Mouse (Mus musculus) adrenal gland (tissue): Measurements from ENCODE around the gene Hoga1.

Experiments used
- intact Hi-C: fragments of 180-260 bp; cut with DNase I; formaldehyde crosslinking; loops from one replicate; pipeline ENCODE4 v1.15.1; 2025
- long read RNA-seq, 2 experiments: library from polyadenylated mRNA; unstranded; transcript quantifications; one replicate each; pipeline ENCODE4 v2.0.0; 2020; ENCODE audit warnings: borderline replicate concordance in 1 of 2; ENCODE audit not compliant: insufficient replicate concordance in 1 of 2

Hoga1 gene
- long read RNA-seq, experiment 1 = 0 reads
- long read RNA-seq, experiment 2, partial matches to known transcripts = 0 of 1 reads
- long read RNA-seq, experiment 2, other reads (novel, unspliced or antisense) = 1 of 1 reads

DNA sequence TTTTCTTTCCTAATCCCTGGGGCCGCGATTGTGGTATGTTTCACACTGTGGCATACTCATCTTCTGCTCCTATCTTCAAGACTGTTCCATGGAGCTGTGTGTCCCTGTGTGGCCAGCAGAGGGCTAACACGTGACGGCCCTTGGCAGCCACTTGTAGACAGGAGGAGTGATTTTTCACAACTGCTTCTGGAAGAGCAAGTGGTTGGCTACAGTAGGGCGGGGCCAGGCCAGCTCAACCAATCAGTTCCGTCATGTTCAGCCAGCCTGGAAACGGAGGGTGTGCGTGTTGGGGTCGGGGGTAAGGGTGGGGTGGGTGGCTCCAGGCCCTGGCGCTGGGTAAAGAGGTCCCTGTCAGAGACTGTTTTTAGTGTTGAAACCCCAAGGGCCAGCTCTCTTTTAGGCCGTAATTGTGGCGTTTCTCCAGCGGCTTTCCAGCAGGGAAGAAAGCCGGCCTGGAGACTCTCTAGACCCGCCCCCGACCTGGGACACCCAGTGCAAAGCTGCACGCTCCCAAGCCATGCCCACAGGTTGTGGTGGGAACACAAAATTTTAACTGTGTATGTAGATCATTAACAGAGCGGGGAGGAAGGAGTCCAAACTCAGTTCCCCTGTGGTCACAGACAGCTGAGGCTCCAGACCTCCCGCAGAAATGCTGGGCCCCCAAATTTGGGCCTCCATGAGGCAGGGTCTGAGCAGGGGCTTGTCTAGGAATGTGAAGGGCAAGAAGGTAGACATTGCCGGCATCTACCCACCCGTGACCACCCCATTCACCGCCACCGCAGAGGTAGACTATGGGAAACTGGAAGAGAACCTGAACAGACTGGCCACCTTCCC lies at the start of gene Hoga1:
Gene Hoga1 (plus strand): TSS at position 342 of the 834 bp plus-strand sequence.
- intact Hi-C loops = no loop called here

DNA sequence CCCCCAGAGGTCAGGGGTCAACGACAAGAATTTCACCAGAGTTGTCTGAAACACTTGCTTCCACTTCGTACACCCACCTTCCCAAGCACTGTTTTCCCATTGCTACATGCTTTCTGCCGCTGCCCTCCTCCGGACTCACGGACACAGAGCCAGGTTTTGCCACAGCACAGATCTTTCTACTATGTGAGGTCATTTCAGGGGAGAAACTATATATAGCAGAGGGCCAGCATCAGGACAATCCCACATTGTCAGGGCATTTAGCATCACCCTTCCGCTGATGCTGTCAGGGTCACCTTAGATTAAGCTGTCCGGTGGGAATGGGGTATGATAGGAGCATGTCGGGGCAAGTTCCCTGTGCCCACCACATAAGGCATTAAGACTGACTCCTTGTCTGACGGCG lies 48.3 kb upstream of the Hoga1 start:
- intact Hi-C loops = no loop called here

DNA sequence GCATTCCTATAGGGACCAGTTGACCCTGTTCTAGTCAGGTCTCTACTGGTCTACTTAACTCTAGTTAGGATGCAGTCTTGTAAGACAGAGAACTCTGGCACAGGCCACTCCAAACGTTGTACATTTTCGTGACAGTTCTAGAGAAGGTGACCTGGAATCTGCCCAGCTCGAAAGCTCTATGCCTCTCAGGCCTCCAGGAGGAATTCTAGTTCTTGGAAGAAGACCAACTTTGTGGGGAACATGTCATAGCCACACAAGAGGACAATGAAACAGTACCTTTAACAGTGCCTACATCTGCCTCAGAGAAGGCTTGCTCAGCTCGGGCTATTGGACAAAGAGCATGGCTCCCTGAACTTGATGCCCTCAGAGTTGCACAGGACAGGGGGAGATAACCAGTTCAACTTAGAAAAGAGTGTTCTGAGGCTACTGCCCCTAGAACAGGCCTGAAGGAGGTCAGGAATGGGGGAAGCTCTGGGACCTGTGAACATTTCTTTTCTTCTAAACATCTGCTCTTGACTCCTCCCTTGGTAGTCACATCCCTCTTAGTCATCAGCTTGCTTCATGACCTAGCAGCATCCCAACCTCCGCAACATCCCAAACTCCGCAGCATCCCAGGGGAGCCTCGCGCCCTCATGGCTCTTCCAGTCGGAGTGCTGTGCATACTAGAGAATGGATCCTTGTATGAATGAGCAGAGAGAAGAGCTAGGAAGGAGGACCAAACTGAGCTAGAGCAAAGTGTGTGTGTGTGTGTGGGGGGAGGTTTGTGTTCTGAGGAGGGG lies 46.5 kb upstream of the Hoga1 start:
- intact Hi-C loops = no loop called here

DNA sequence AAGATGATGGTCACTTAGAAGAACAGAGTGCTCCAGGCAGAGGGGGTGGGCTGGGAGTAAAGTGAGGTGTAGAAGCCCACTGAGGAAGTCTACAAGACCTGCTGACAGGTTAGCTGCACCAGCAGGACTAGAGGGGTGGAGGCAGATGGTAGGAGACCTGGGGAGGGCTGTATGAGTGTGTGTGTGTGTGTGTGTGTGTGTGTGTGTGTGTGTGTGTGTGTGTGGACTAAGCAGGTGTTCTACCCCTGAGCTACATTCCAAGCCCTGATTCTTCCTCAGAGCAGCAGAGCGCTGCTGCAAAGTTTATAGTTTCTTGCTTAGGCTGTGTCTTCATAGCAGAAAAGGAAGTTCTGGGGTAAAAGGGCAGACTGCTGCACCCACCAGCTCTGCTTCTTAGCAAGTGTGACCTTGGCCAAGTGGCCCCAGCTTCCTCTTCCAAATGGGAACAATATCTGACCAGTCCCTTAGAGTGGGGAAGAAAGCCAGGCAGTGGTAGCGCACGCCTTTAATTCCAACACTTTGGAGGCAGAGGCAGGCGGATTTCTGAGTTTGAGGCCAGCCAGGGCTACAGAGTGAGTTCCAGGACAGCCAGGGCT lies 45.6 kb upstream of the Hoga1 start:
- intact Hi-C loops = no loop called here

DNA sequence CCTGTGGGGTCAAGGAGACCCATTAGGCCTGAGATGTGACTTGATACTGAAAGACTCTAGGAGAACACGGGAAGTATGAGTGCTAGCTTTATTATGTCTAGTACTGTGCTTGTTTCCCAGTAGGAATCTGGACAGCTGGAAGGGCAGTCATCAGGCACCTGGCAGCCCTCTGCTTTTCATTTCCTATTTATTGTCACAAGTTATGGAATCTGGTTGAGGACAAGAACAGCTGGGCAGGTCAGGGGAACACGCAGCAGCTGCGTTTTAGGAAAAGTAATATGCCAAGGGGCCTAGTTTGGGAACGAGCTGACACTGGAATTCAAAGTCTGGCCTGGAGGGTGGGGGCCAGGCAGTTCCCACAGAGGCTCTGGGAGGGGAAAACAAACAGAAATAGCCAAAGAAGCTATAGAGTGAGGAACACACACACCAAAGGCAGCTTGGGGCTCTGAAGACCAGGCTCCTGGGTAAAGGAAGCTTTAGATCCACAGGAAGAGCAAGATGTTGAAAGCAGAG lies 44.9 kb upstream of the Hoga1 start:
- intact Hi-C loops = no loop called here

DNA sequence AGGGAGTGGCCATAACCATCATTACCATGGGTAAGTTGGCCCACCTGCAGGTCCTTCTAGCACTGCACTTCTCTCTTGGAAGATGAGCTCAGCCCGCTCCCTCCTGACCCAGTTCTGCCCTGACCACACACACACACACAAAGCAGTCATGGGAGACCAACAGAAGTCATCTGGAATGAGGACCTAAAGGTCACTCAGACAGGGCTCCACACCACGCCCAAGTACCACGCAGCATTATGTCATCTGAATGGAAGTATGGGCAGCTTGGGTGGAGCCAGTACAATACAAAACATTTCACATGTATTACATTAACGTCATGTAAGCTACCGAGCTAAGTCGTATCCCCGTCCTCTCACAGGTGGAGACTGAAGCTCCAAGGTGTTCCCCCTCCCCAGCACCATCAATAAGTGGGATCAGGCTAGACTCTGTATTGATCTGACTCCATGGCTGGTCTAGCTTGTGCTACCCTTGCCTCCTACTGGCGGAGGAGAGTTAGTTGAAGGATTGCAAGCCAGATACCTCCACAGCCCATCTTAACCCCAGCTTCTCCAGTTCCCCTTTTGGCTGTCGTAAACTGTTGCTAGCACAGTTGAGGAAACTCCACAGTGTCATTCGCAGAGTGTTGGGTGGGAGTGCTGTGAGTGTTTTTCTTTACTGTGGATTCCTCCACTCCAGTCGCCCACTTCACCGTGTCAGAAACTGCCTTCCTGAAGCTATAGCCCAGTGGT lies 44.0 kb upstream of the Hoga1 start:
- intact Hi-C loops = no loop called here

DNA sequence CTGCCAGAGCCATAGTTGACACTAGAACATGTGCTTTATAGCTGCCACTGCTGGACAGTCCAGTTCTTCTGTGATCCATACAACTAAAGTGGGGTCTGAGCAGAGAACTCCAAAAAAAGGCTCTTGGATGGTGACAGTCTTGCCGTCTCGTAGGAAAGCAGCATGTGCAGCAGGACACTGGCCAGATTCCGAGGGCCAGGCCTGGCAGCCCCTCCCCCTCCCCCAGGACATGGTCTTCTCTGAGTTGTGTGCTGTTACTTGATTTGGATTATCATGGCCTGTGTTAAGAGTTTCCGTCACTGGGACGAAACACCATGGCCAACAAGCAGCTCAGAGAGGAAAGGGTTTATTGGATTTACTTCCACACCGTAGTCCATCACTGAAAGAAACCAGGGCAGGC lies 41.2 kb upstream of the Hoga1 start:
- intact Hi-C loops = no loop called here

DNA sequence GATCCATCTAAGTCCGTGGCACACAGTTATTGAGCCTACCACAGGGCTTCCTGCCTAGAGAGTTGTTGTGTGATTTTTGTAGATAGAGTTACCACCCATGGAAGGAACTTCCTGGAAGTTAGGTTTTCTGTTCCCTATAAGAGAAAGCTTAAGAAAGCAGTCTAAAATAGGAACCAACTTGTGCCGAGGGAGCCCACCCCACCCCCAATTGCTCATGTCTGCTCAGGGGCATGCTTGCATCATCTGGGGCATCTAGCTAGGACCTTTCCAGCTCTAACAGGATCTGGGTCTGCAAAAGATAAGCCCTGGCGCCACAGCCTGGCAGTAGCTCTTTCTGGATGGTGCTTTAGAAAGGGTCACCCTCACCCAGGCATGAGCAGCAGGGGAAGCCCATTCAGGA lies 39.8 kb upstream of the Hoga1 start:
- intact Hi-C loops = no loop called here

DNA sequence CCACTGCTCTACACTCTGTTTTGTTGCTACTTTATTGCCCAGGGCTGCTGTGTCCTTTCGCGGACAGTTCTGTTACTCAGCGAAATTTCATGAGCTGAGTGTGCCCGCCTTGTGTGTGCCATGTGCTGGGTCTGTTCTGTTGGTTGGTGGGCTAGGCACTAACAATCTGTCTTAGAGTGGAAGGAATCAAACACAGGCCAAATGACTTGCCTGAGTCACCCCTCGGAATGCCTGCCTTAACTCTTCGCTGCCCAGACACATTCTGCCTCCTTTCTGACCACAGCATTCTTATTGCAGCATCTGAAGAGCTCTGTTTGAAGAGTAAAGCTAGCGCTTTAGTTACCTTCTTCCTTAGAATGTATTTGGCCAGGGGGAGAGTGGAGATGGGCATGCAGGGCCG lies 38.8 kb upstream of the Hoga1 start:
- intact Hi-C loops = no loop called here

DNA sequence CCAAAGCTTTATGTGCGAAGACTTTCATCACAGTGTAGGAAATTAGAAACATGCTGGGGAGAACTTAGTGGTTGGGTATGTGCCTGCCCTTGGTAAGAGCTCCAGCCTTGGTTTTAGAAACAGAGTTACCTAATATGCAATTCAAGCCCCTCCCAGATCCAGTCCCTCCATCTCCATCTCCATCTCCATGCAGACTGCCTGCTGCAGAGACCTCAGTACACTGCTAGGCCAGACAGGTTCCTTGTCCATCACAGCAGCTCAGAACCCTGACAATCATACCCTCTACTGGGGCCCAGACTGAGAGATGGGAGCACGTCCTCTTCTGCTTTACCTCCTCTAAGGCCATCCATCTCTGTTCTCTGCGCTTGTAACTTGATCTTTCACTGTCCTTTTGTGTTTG lies 36.8 kb upstream of the Hoga1 start:
- intact Hi-C loops = no loop called here

DNA sequence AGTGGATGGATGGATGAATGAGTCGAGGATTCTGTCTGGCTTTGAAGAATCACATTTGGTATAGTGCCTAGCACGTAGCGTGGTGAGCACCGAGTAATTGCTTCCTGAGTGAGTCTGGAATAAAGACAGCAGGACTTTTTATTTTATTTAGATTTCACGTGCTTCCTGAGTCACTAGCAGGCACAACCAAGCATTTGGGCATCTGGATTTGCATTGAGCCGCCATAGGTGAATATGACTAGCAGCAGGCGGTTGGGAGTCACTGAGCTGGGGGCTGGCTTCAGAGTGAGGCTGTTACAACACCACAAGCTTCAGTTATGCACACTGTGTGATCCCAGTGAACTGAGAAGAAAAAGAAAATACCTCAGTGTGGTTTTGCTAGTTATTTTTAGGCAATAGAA lies 36.3 kb upstream of the Hoga1 start:
- intact Hi-C loops = no loop called here

DNA sequence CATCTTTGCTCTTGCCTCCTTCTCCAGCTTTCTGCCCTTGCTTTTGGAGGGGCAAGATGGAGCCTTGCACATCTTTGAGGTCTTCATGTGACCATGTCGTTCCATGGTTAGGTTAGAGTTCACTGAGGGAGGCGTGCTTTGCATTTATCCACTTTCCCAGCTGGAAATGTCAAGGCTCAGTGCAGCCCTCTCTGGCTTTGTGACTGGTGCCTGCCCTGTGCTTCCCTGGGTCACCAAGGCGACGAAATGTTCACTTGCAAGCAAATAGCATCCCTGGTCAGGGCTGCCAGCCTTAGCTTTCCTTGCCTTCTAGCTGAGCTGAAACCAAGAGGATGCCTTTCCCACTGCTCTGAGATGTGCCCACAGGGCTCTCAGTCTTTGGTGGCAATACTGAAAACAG lies 35.0 kb upstream of the Hoga1 start:
- intact Hi-C loops = no loop called here

DNA sequence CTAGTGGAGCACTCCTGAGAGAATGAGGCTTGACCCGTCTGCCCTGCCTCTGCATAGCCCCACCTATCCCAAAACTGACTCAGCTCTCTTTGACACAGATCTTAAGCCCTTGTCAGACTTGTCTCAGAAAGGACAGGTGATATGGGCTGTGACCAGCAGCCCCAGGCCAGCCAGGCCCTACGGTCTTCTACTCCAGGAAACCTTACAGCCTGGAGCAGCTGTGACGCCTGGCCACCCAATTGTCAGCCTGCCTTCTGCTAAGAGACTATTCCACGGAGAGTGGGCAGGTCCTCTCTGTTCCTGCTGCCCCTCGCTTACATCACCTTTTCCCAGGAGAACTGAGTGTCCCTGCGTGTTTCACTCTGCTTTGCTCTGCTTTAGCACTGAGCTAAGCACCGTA lies 34.3 kb upstream of the Hoga1 start:
- intact Hi-C loops = no loop called here

DNA sequence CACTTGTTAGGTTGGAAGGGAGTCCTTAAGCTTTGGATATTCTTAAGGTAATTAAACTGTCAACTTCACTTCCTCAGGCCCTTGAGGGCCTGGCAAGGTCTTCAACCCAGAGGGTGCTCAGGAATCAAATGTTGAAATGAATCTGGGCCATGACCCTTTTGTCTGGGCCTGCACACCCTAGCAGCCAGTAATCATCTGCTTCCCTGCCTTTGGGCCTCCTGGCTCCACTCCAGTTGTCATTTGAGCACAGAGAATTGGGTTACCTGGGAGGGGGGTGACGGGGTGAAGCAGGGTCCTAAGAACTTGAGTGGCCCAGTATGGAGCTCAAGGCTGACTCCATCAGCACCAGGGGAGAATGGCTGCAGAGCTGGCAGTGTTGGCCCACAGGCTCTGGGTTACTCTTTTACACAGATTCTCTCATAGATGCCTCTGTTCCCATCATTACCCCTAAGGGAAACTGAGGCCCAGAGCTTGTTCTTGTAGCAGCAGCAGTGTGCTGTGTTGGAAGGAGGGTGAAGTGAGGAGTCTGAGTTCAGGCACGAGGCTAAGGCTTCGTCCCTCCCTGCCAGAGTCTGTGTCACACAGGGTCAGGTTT lies 31.1 kb upstream of the Hoga1 start:
- intact Hi-C loops = no loop called here

DNA sequence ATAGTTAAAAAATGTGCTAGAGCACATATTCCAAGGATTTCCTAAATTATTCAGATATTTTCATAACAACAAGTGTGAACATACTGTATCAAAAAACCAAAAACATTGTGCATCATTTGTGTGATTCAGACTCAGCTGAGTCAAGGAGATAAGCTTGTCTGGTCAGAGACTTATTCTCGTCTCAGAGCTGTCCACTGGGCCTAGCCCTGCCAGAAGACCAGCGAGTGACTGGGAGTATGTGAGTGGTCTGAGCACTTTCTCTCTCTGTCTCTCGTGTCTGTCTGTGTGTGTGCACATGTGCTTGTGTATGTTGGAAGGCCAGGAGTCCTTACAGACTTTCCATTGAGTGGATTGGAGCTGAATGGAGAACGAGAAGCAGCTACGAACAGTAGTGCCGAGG lies 30.4 kb upstream of the Hoga1 start:
- intact Hi-C loops = no loop called here

DNA sequence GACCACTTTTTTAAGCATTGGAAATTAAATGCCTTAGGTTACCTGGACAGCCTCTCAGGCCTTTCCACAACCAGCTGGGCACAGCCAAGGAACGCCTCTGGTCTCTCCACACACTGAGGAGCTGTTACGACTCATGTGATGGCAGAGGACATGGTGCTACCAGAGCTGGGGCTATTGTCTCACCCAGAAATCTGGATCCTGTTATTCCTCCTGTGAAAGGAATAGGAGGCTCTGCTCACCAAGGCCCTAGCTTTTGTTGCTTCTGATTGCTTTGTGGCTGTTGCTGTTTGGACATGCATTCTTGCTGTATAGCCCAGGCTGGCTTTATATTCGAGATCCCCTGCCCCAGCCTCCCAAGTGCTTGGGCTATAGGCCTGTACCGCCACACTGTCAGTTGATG lies 29.2 kb upstream of the Hoga1 start:
- intact Hi-C loops = no loop called here

DNA sequence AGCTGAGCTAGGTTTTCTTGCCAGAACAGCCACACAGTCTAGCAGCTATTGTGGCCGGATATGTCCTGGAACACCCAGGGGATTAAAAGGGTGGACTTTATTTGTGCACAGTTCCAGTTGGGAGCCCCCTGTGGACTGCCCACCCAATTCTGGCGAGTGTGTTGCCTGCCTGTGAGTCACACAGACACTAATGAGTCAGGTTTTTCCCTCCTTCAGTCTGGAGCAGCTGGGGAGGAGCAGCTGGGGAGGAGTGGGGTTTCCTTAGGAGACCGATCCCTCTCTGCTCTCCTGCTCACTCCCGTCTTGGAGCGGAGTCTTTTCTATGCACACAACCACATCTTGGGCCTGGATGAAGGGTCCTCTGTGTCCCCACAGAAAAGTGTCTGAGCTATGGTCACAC lies 28.6 kb upstream of the Hoga1 start:
- intact Hi-C loops = no loop called here

DNA sequence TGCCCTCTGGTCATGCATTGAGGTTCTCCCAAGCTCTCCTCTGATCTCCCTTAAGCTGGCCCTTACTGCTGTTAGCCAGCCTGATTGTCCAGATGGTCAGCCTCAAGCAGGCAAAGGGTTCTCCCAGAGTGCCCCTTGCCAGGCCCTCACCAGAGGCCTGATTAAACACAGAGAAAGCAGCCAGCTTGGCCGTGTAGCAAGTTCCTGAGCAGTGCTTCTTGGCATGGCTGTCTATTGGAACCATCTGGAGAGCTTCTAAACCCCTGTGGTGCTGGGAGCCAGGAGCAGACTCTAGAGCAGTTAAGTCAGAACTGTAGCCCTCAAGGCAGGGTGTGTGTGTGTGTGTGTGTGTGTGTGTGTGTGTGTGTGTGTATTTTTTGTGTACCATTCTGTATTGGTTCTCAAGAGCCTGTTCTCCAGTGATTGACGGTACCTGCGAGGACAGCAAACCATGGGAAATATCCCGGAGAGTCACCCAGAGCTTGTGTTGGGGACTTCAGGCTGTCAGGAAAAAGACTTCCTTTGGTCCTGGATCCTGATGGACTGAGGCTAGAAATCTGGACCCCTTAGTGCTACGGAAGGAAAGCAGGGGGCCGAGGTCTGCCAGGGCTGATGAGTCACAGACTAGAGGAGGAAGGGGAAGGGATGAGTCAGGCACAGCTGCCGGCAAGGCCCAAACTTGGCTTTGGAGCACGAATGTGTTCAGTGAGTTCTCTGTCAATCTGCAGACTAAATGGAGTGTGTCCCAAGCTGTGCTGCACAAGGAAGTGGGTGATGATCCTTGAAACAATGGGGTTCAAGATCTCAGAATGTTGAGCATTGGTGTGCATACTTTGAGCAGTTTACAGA lies 27.8 kb upstream of the Hoga1 start:
- intact Hi-C loops = no loop called here

DNA sequence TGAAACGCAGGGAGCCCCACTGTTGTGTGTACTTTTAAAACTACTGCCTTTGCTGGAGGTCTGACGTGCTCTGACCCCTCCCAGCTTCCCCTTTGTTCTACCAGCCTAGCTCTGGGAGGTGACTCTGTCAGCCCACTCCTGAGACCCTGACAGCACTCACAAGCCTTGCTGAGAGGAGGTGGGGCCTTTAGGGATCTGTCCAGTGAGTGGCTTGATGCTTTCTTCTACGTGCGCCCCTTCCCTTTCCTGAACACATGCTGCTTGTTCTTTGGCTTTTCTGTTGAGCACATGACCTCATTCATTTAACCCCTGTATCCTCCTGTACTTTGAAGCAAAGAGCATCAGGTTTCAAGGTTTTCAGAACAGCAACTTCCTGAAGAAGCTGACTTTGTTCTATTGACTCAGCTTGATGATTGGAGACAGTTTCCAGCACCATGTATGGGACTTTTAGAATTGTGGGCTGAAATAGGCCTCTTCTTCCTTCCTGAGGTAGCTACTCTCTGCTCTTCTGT lies 26.3 kb upstream of the Hoga1 start:
- intact Hi-C loops = no loop called here
